20 mouse cellular contexts compared by ENCODE assay signal in genomic region chr11:72484549-72484948, GRCm38 (mm10). TPM values are rescaled to one million over a fixed set of nuclear protein-coding genes. Genes with fewer than 3 reads are reported as not detected.
DNase-seq lines count a peak whose midpoint lies in the region; ATAC-seq and TF ChIP-seq lines count a peak whose summit lies in the region.
"Had no signal": no experiment of that assay in that cellular context is flagged by ENCODE, and none has a peak within 500 bp of the region (broad histone marks: within the 10 kb centered on the region; RNA-seq: fewer than 3 reads in every experiment).

No protein-coding gene starts in this region.

- H3K4me2 ChIP-seq in liver, postnatal 0 days (ENCODE audit: low read depth, low read length), result no peak overlapping the region
- H3K4me2 ChIP-seq in hindbrain, embryonic 15.5 days, result no peak overlapping the region
- no peak overlapping the region for H3K4me2 ChIP-seq in stomach, postnatal 0 days (replicated peaks; ENCODE audit: low read depth)
- H3K4me2 ChIP-seq: embryonic facial prominence, embryonic 12.5 days; heart, embryonic 13.5 days; kidney, embryonic 15.5 days; limb, embryonic 12.5 days; lung, embryonic 14.5 days had no signal

- peak overlapping the region; percentile 41 for H3K27ac ChIP-seq in gastrocnemius, adult 2 months
- H3K27ac ChIP-seq in liver, postnatal 0 days (ENCODE audit: low read depth), result no peak overlapping the region
- H3K27ac ChIP-seq in hindbrain, embryonic 15.5 days (replicated peaks), result 0 out of 2 replicates have a peak overlapping the region, but pooled peaks have one; percentile 30
- H3K27ac ChIP-seq in stomach, postnatal 0 days (replicated peaks), result no peak overlapping the region
- H3K27ac ChIP-seq: embryonic facial prominence, embryonic 12.5 days; heart, embryonic 13.5 days; kidney, embryonic 15.5 days; left cerebral cortex, adult 2 months; limb, embryonic 12.5 days; midbrain, embryonic 10.5 days had no signal

- TF ChIP-seq EP300 in liver, postnatal 0 days (IDR thresholded peaks at IDR 0.05; ENCODE audit: low read depth), result no peak
- no peak for TF ChIP-seq EP300 in stomach, postnatal 0 days (optimal IDR thresholded peaks at IDR 0.05)

- WGBS in liver, postnatal 0 days (ENCODE audit: insufficient replicate concordance), result 23% methylated on average over 6 of the region's 6 CpGs
- WGBS in hindbrain, embryonic 15.5 days, result 81% methylated on average over 6 of the region's 6 CpGs
- 36% methylated on average over 6 of the region's 6 CpGs for WGBS in stomach, postnatal 0 days

- no peak for ATAC-seq in liver, postnatal 0 days
- no peak for ATAC-seq in hindbrain, embryonic 15.5 days (ENCODE audit: low FRiP score, low read depth)
- peak; percentile 72; the same call in 1 of the 2 replicates for ATAC-seq in stomach, postnatal 0 days (ENCODE audit: low FRiP score, low TSS enrichment)

- no peaks in the 10 kb centered on the region for H3K36me3 ChIP-seq in liver, postnatal 0 days (replicated peaks; ENCODE audit: insufficient read depth, low read length)
- H3K36me3 ChIP-seq in hindbrain, embryonic 15.5 days, result no peaks in the 10 kb centered on the region
- H3K36me3 ChIP-seq in stomach, postnatal 0 days (ENCODE audit: control insufficient read depth, insufficient read depth, low read length), result no peaks in the 10 kb centered on the region
- H3K36me3 ChIP-seq: embryonic facial prominence, embryonic 12.5 days; heart, embryonic 13.5 days; kidney, embryonic 15.5 days; limb, embryonic 12.5 days; midbrain, embryonic 10.5 days had no signal

- TF ChIP-seq CTCF in gastrocnemius, adult 2 months (IDR thresholded peaks at IDR 0.05), result no peak
- TF ChIP-seq CTCF in liver, postnatal 0 days (IDR thresholded peaks at IDR 0.05; ENCODE audit: low read depth), result no peak
- TF ChIP-seq CTCF in stomach, postnatal 0 days (IDR thresholded peaks at IDR 0.05; ENCODE audit: low read depth), result no peak

- H3K9me3 ChIP-seq in liver, postnatal 0 days (ENCODE audit: low read length), result no peaks in the 10 kb centered on the region
- H3K9me3 ChIP-seq in hindbrain, embryonic 15.5 days, result no peaks in the 10 kb centered on the region
- H3K9me3 ChIP-seq in stomach, postnatal 0 days (ENCODE audit: control insufficient read depth, low read length), result no peaks in the 10 kb centered on the region
- H3K9me3 ChIP-seq: embryonic facial prominence, embryonic 12.5 days; heart, embryonic 13.5 days; kidney, embryonic 15.5 days; limb, embryonic 12.5 days; midbrain, embryonic 10.5 days had no signal

- peaks cover 9% of the 10 kb centered on the region for H3K27me3 ChIP-seq in liver, postnatal 0 days (ENCODE audit: insufficient read depth, low read length)
- H3K27me3 ChIP-seq in hindbrain, embryonic 15.5 days, result no peaks in the 10 kb centered on the region
- no peaks in the 10 kb centered on the region for H3K27me3 ChIP-seq in stomach, postnatal 0 days (ENCODE audit: control insufficient read depth, insufficient read depth, low read length)

- intact Hi-C loops in gastrocnemius, adult 2 months (cut with DNase I), result no loop called here

- H3K9ac ChIP-seq in liver, postnatal 0 days (replicated peaks), result no peak overlapping the region; the same call in 1 of the 2 replicates
- no peak overlapping the region for H3K9ac ChIP-seq in hindbrain, embryonic 15.5 days
- H3K9ac ChIP-seq in stomach, postnatal 0 days (ENCODE audit: low read length), result no peak overlapping the region
- H3K9ac ChIP-seq: embryonic facial prominence, embryonic 12.5 days; heart, embryonic 13.5 days; kidney, embryonic 15.5 days; limb, embryonic 12.5 days; lung, embryonic 14.5 days had no signal

- peaks cover 36% of the 10 kb centered on the region for H3K4me1 ChIP-seq in liver, postnatal 0 days (ENCODE audit: insufficient read depth)
- H3K4me1 ChIP-seq in hindbrain, embryonic 15.5 days (replicated peaks), result peaks cover 43% of the 10 kb centered on the region
- peaks cover 6% of the 10 kb centered on the region; the same call in 1 of the 2 replicates for H3K4me1 ChIP-seq in stomach, postnatal 0 days (replicated peaks; ENCODE audit: control insufficient read depth, insufficient read depth)

- H3K4me3 ChIP-seq in gastrocnemius, adult 2 months, result no peak overlapping the region; the same call in 1 of the 2 replicates
- no peak overlapping the region for H3K4me3 ChIP-seq in liver, postnatal 0 days (ENCODE audit: low read depth, low read length)
- H3K4me3 ChIP-seq in hindbrain, embryonic 15.5 days, result no peak overlapping the region
- no peak overlapping the region for H3K4me3 ChIP-seq in stomach, postnatal 0 days (ENCODE audit: low read depth, low read length)
- H3K4me3 ChIP-seq: embryonic facial prominence, embryonic 12.5 days; heart, embryonic 13.5 days; kidney, embryonic 15.5 days; left cerebral cortex, adult 2 months; limb, embryonic 12.5 days; midbrain, embryonic 10.5 days had no signal

- no peak for DNase-seq in gastrocnemius, adult 2 months
- no peak for DNase-seq in gastrocnemius, postnatal 10 days
- DNase-seq in liver, result peak; percentile 28
- DNase-seq in liver, postnatal 0 days, result no peak
- peak; percentile 48 for DNase-seq in stomach, postnatal 0 days (ENCODE audit: low spot score)
- DNase-seq in frontal cortex, postnatal 25 days (ENCODE audit: low spot score in 2 of 2), result no peak
- DNase-seq in thymus, postnatal 25 days, result no peak
- DNase-seq: cerebellum, adult 11-12 months; gastrocnemius, postnatal 14 days; lung, embryonic 14.5 days; retina, postnatal 1 day had no signal

RNA-seq across cellular contexts. Expression of gene Spns2, which starts 5.2 kb away (rescaled TPM):
- 10 to 100 TPM; 15.7 to 65.1 TPM for total RNA-seq in gastrocnemius, adult 2 months (2021)
- 10 to 100 TPM; 15.8 to 20.0 TPM for total RNA-seq in gastrocnemius, postnatal 10 days (2021)
- polyA plus RNA-seq in liver, postnatal 0 days (2015; fragmentation: Nextera tagmentation; extraction: Ambion mirVana), result 4.1 and 4.9 TPM in 2 replicates
- 9.7 and 11.4 TPM in 2 replicates for polyA plus RNA-seq in hindbrain, embryonic 15.5 days (2015; fragmentation: Nextera tagmentation; extraction: Ambion mirVana)
- polyA plus RNA-seq in stomach, postnatal 0 days (2015; fragmentation: Nextera tagmentation; extraction: Ambion mirVana), result 23.6 and 29.6 TPM in 2 replicates

RNA-seq across cellular contexts. Expression of gene Mybbp1a, which starts 43.4 kb away (rescaled TPM):
- total RNA-seq in gastrocnemius, adult 2 months (2021), result 10 to 100 TPM; 60.2 to 60.9 TPM
- 10 to 100 TPM; 74.5 to 75.9 TPM for total RNA-seq in gastrocnemius, postnatal 10 days (2021)
- 40.2 and 44.5 TPM in 2 replicates for polyA plus RNA-seq in liver, postnatal 0 days (2015; fragmentation: Nextera tagmentation; extraction: Ambion mirVana)
- polyA plus RNA-seq in hindbrain, embryonic 15.5 days (2015; fragmentation: Nextera tagmentation; extraction: Ambion mirVana), result 62.1 and 65.9 TPM in 2 replicates
- 52.2 and 57.6 TPM in 2 replicates for polyA plus RNA-seq in stomach, postnatal 0 days (2015; fragmentation: Nextera tagmentation; extraction: Ambion mirVana)

RNA-seq across cellular contexts. Expression of gene Ggt6, which starts 49.2 kb away (rescaled TPM):
- 1 to 10 TPM in 1 of 2 experiments, under 1 TPM in 1; 0.67 to 5.5 TPM for total RNA-seq in gastrocnemius, adult 2 months (2021)
- total RNA-seq in gastrocnemius, postnatal 10 days (2021), result under 1 TPM in 1 of 2 experiments, not detected in 1; 0.28 TPM
- 0.79 and 1.2 TPM in 2 replicates for polyA plus RNA-seq in liver, postnatal 0 days (2015; fragmentation: Nextera tagmentation; extraction: Ambion mirVana)
- not detected in 2 replicates for polyA plus RNA-seq in hindbrain, embryonic 15.5 days (2015; fragmentation: Nextera tagmentation; extraction: Ambion mirVana)
- polyA plus RNA-seq in stomach, postnatal 0 days (2015; fragmentation: Nextera tagmentation; extraction: Ambion mirVana), result 12.9 and 13.0 TPM in 2 replicates
- polyA plus RNA-seq: C2C12; heart, embryonic 13.5 days; lung, embryonic 14.5 days; midbrain, embryonic 10.5 days; neural tube, embryonic 14.5 days had no signal

Comparison
In these comparisons a context has a peak if more than half of its experiments do, and no peak if none do; other contexts are left out.
1. DNase-seq: peak in liver (single experiment) and stomach, postnatal 0 days (single experiment); none in gastrocnemius, adult 2 months (single experiment), gastrocnemius, postnatal 10 days (single experiment), liver, postnatal 0 days (single experiment), frontal cortex, postnatal 25 days (0 of 2) and thymus, postnatal 25 days (single experiment).
2. H3K27ac ChIP-seq: peak in gastrocnemius, adult 2 months (single experiment) and hindbrain, embryonic 15.5 days (single experiment); none in liver, postnatal 0 days (single experiment) and stomach, postnatal 0 days (single experiment).